Mouse (Mus musculus): ENCODE measurements around the gene Tmem190. TPM values are rescaled to one million over a fixed set of nuclear protein-coding genes. Genes with fewer than 3 reads are reported as not detected.
"Not testable (repeated sequence)": the region's sequence is repeated elsewhere in the genome, so short reads cannot be mapped to it uniquely, and the experiment has no call there.

Gene Tmem190
- polyA plus RNA-seq, 1 experiment from 2014 or later, result 0.75 TPM

- H3K4me3 ChIP-seq (replicated peaks), result peak overlapping the region; percentile 87
- H3K4me2 ChIP-seq (replicated peaks), result peak overlapping the region; percentile 65
- WGBS, result 35% methylated on average over 4 of the region's 4 CpGs
- H3K9ac ChIP-seq, result peak overlapping the region; percentile 93
- no peak for ATAC-seq (ENCODE audit: insufficient number of reproducible peaks, low FRiP score, low TSS enrichment, low read depth)
- no peaks in the 10 kb centered on the region for H3K9me3 ChIP-seq (replicated peaks)
- peaks cover 10% of the 10 kb centered on the region; the same call in 1 of the 2 replicates for H3K27me3 ChIP-seq
- H3K27ac ChIP-seq (replicated peaks), result peak overlapping the region; percentile 97; the same call in 1 of the 2 replicates
- H3K4me1 ChIP-seq, result peaks cover 22% of the 10 kb centered on the region
- H3K36me3 ChIP-seq, result peaks cover 40% of the 10 kb centered on the region
Measured at GRCm38 (mm10) chr7:4793674-4794073, 10.9 kb downstream of the Tmem190 start.

GRCm38 (mm10) chr7:4794631-4795168 lies 12.0 kb downstream of the Tmem190 start:
- Histone ChIP-seq H3K27ac (replicated peaks) (no peak overlapping the region), H3K9me3 (replicated peaks) (no peaks in the 10 kb centered on the region), H3K36me3 (peaks cover 40% of the 10 kb centered on the region), H3K4me1 (peaks cover 16% of the 10 kb centered on the region), H3K9ac (0 out of 2 replicates have a peak overlapping the region, but pooled peaks have one; percentile 9), H3K27me3 (0 out of 2 replicates have a peak, but pooled peaks cover 4% of the 10 kb centered on the region), H3K4me2 (replicated peaks) (peak overlapping the region; percentile 65; the same call in 1 of the 2 replicates), H3K4me3 (replicated peaks) (0 out of 2 replicates have a peak overlapping the region, but pooled peaks have one; percentile 87)
- WGBS, result 83% methylated on average over 3 of the region's 3 CpGs
- no peak for ATAC-seq (ENCODE audit: insufficient number of reproducible peaks, low FRiP score, low TSS enrichment, low read depth)

GRCm38 (mm10) chr7:4795767-4796433 lies 13.2 kb downstream of the Tmem190 start:
- WGBS, result 64% methylated on average over 7 of the region's 7 CpGs
- Histone ChIP-seq H3K4me1 (peaks cover 16% of the 10 kb centered on the region), H3K9ac (no peak overlapping the region), H3K27me3 (no peaks in the 10 kb centered on the region), H3K27ac (replicated peaks) (no peak overlapping the region; the same call in 1 of the 2 replicates), H3K36me3 (peaks cover 40% of the 10 kb centered on the region), H3K4me2 (replicated peaks) (no peak overlapping the region), H3K4me3 (replicated peaks) (no peak overlapping the region), H3K9me3 (replicated peaks) (no peaks in the 10 kb centered on the region)
- ATAC-seq (ENCODE audit: insufficient number of reproducible peaks, low FRiP score, low TSS enrichment, low read depth), result no peak

GRCm38 (mm10) chr7:4802247-4802646 lies 19.5 kb downstream of the Tmem190 start:
- no peaks in the 10 kb centered on the region for H3K9me3 ChIP-seq (replicated peaks)
- no peaks in the 10 kb centered on the region for H3K27me3 ChIP-seq
- peaks cover 42% of the 10 kb centered on the region for H3K36me3 ChIP-seq
- ATAC-seq (ENCODE audit: insufficient number of reproducible peaks, low FRiP score, low TSS enrichment, low read depth), result no peak
- no peak overlapping the region for H3K27ac ChIP-seq (replicated peaks)
- H3K4me1 ChIP-seq, result no peaks in the 10 kb centered on the region
- H3K4me3 ChIP-seq (replicated peaks), result no peak overlapping the region
- H3K9ac ChIP-seq, result no peak overlapping the region
- H3K4me2 ChIP-seq (replicated peaks), result no peak overlapping the region

GRCm38 (mm10) chr7:4806716-4807115 lies 24.0 kb downstream of the Tmem190 start:
- Histone ChIP-seq H3K27ac (replicated peaks) (no peak overlapping the region), H3K36me3 (peaks cover 64% of the 10 kb centered on the region), H3K4me1 (peaks cover 24% of the 10 kb centered on the region), H3K27me3 (no peaks in the 10 kb centered on the region), H3K4me2 (replicated peaks) (no peak overlapping the region), H3K9me3 (replicated peaks) (no peaks in the 10 kb centered on the region), H3K9ac (no peak overlapping the region), H3K4me3 (replicated peaks) (no peak overlapping the region)
- 89% methylated on average over 7 of the region's 7 CpGs for WGBS
- ATAC-seq (ENCODE audit: insufficient number of reproducible peaks, low FRiP score, low TSS enrichment, low read depth), result no peak

- H3K27me3 ChIP-seq; H3K9me3 ChIP-seq (replicated peaks); ATAC-seq (ENCODE audit: insufficient number of reproducible peaks, low FRiP score, low TSS enrichment, low read depth); H3K27ac ChIP-seq (replicated peaks): not testable (repeated sequence)
- Histone ChIP-seq H3K9ac (peak overlapping the region; percentile 95), H3K36me3 (peaks cover 45% of the 10 kb centered on the region), H3K4me1 (peaks cover 30% of the 10 kb centered on the region), H3K4me3 (replicated peaks) (peak overlapping the region; percentile 98), H3K4me2 (replicated peaks) (peak overlapping the region; percentile 72)
- 30% methylated on average over 10 of the region's 10 CpGs for WGBS
Measured at GRCm38 (mm10) chr7:4811131-4811530, 28.4 kb downstream of the Tmem190 start.

GRCm38 (mm10) chr7:4811842-4812302 lies 29.1 kb downstream of the Tmem190 start:
- Histone ChIP-seq H3K9me3 (replicated peaks) (no peaks in the 10 kb centered on the region), H3K27ac (replicated peaks) (peak overlapping the region; percentile 97), H3K9ac (peak overlapping the region; percentile 95), H3K36me3 (peaks cover 37% of the 10 kb centered on the region), H3K4me2 (replicated peaks) (peak overlapping the region; percentile 72), H3K27me3 (no peaks in the 10 kb centered on the region), H3K4me3 (replicated peaks) (peak overlapping the region; percentile 98), H3K4me1 (peaks cover 30% of the 10 kb centered on the region)
- 2% methylated on average over 33 of the region's 36 CpGs for WGBS
- no peak; the same call in 1 of the 2 replicates for ATAC-seq (ENCODE audit: insufficient number of reproducible peaks, low FRiP score, low TSS enrichment, low read depth)

- Histone ChIP-seq H3K4me3 (replicated peaks) (peak within 1 kb of the TSS; percentile 98), H3K36me3 (peaks cover 31% of the 10 kb centered on the region), H3K27me3 (no peaks in the 10 kb centered on the region), H3K9ac (peak within 1 kb of the TSS; percentile 95), H3K4me2 (replicated peaks) (peak within 1 kb of the TSS; percentile 72), H3K27ac (replicated peaks) (peak within 1 kb of the TSS; percentile 97), H3K9me3 (replicated peaks) (no peaks in the 10 kb centered on the region), H3K4me1 (peaks cover 30% of the 10 kb centered on the region)
- WGBS, result under 1% methylated on average over 62 of the region's 62 CpGs
- ATAC-seq (ENCODE audit: insufficient number of reproducible peaks, low FRiP score, low TSS enrichment, low read depth), result peak; percentile 98
Measured at GRCm38 (mm10) chr7:4812303-4813104, 29.8 kb downstream of the Tmem190 start, which contains the start of gene Ube2s. Gene Ube2s, minus strand, starts transcription at chr7:4812590.

- Histone ChIP-seq H3K9me3 (replicated peaks) (no peaks in the 10 kb centered on the region), H3K4me3 (replicated peaks) (peak overlapping the region; percentile 98), H3K4me2 (replicated peaks) (peak overlapping the region; percentile 72), H3K27me3 (no peaks in the 10 kb centered on the region), H3K9ac (peak overlapping the region; percentile 39), H3K36me3 (peaks cover 28% of the 10 kb centered on the region; the same call in 1 of the 2 replicates), H3K4me1 (peaks cover 30% of the 10 kb centered on the region), H3K27ac (replicated peaks) (peak overlapping the region; percentile 97)
- no peak for ATAC-seq (ENCODE audit: insufficient number of reproducible peaks, low FRiP score, low TSS enrichment, low read depth)
- 20% methylated on average over 8 of the region's 8 CpGs for WGBS
Measured at GRCm38 (mm10) chr7:4813105-4813791, 30.5 kb downstream of the Tmem190 start.

- Histone ChIP-seq H3K4me1 (peaks cover 6% of the 10 kb centered on the region; the same call in 1 of the 2 replicates), H3K36me3 (no peaks in the 10 kb centered on the region), H3K27me3 (no peaks in the 10 kb centered on the region), H3K9me3 (replicated peaks) (no peaks in the 10 kb centered on the region), H3K4me2 (replicated peaks) (no peak overlapping the region), H3K9ac (no peak overlapping the region), H3K27ac (replicated peaks) (no peak overlapping the region), H3K4me3 (replicated peaks) (no peak overlapping the region)
- no peak for ATAC-seq (ENCODE audit: insufficient number of reproducible peaks, low FRiP score, low TSS enrichment, low read depth)
Measured at GRCm38 (mm10) chr7:4816559-4816958, 33.8 kb downstream of the Tmem190 start.

All from embryonic facial prominence, embryonic 15.5 days (tissue).